Mouse (Mus musculus): ENCODE results near the gene Necab2. TPM values are rescaled to one million over a fixed set of nuclear protein-coding genes. Genes with fewer than 3 reads are reported as not detected.

Necab2 gene
- total and polyA plus RNA-seq, 2 experiments from 2014 or later: 56.1 to 58.5 TPM

GRCm38 (mm10) chr8:119422123-119422711 is 24.3 kb upstream of the Necab2 start:
- Histone ChIP-seq H3K9me3 (ENCODE audit: low read length) (no peaks in the 10 kb centered on the region), H3K27me3 (ENCODE audit: insufficient read depth, low read length) (no peaks in the 10 kb centered on the region), H3K36me3 (ENCODE audit: insufficient read depth) (no peaks in the 10 kb centered on the region), H3K4me1 (ENCODE audit: insufficient read depth) (no peaks in the 10 kb centered on the region), H3K4me2 (ENCODE audit: low read depth) (no peak overlapping the region), H3K27ac (ENCODE audit: low read depth, low read length) (no peak overlapping the region), H3K4me3 (ENCODE audit: low read depth, low read length) (no peak overlapping the region), H3K9ac (no peak overlapping the region)
- ATAC-seq (peak; percentile 34; the same call in 1 of the 2 replicates), DNase-seq (no peak)
- TF ChIP-seq CTCF (IDR thresholded peaks at IDR 0.05; ENCODE audit: low read depth): no peak
- 48% methylated on average over 9 of the region's 9 CpGs for WGBS

GRCm38 (mm10) chr8:119423631-119424141 is 22.8 kb upstream of the Necab2 start:
- Histone ChIP-seq H3K9ac (no peak overlapping the region), H3K9me3 (ENCODE audit: low read length) (no peaks in the 10 kb centered on the region), H3K4me3 (ENCODE audit: low read depth, low read length) (no peak overlapping the region), H3K4me2 (ENCODE audit: low read depth) (no peak overlapping the region), H3K27ac (ENCODE audit: low read depth, low read length) (no peak overlapping the region), H3K4me1 (ENCODE audit: insufficient read depth) (no peaks in the 10 kb centered on the region), H3K27me3 (ENCODE audit: insufficient read depth, low read length) (no peaks in the 10 kb centered on the region), H3K36me3 (ENCODE audit: insufficient read depth) (no peaks in the 10 kb centered on the region)
- no peak for ATAC-seq
- WGBS: 64% methylated on average over 9 of the region's 9 CpGs
- no peak for DNase-seq
- TF ChIP-seq CTCF (IDR thresholded peaks at IDR 0.05; ENCODE audit: low read depth): no peak

- no peak for TF ChIP-seq CTCF (IDR thresholded peaks at IDR 0.05; ENCODE audit: low read depth)
- no peak for ATAC-seq
- DNase-seq: no peak
- no peak overlapping the region for H3K4me2 ChIP-seq (ENCODE audit: low read depth)
- no peak overlapping the region for H3K9ac ChIP-seq
- no peak overlapping the region for H3K4me3 ChIP-seq (ENCODE audit: low read depth, low read length)
- no peaks in the 10 kb centered on the region for H3K9me3 ChIP-seq (ENCODE audit: low read length)
- H3K27ac ChIP-seq (ENCODE audit: low read depth, low read length): no peak overlapping the region
- 83% methylated on average over 10 of the region's 10 CpGs for WGBS
- no peaks in the 10 kb centered on the region for H3K4me1 ChIP-seq (ENCODE audit: insufficient read depth)
- no peaks in the 10 kb centered on the region for H3K27me3 ChIP-seq (ENCODE audit: insufficient read depth, low read length)
- H3K36me3 ChIP-seq (ENCODE audit: insufficient read depth): no peaks in the 10 kb centered on the region
Observed at GRCm38 (mm10) chr8:119424199-119424733, 22.3 kb upstream of the Necab2 start.

- WGBS: 83% methylated on average over 10 of the region's 10 CpGs
- no peaks in the 10 kb centered on the region for H3K36me3 ChIP-seq (ENCODE audit: insufficient read depth)
- DNase-seq: no peak
- no peak overlapping the region for H3K9ac ChIP-seq
- H3K9me3 ChIP-seq (ENCODE audit: low read length): no peaks in the 10 kb centered on the region
- ATAC-seq: no peak
- TF ChIP-seq CTCF (IDR thresholded peaks at IDR 0.05; ENCODE audit: low read depth): no peak
- no peaks in the 10 kb centered on the region for H3K4me1 ChIP-seq (ENCODE audit: insufficient read depth)
- H3K4me3 ChIP-seq (ENCODE audit: low read depth, low read length): no peak overlapping the region
- no peak overlapping the region for H3K4me2 ChIP-seq (ENCODE audit: low read depth)
- H3K27ac ChIP-seq (ENCODE audit: low read depth, low read length): no peak overlapping the region
- no peaks in the 10 kb centered on the region for H3K27me3 ChIP-seq (ENCODE audit: insufficient read depth, low read length)
Observed at GRCm38 (mm10) chr8:119424740-119425139, 21.8 kb upstream of the Necab2 start.

GRCm38 (mm10) chr8:119425533-119425932 is 21.0 kb upstream of the Necab2 start:
- Histone ChIP-seq H3K9ac (no peak overlapping the region), H3K9me3 (ENCODE audit: low read length) (no peaks in the 10 kb centered on the region), H3K36me3 (ENCODE audit: insufficient read depth) (no peaks in the 10 kb centered on the region), H3K4me1 (ENCODE audit: insufficient read depth) (no peaks in the 10 kb centered on the region), H3K4me3 (ENCODE audit: low read depth, low read length) (no peak overlapping the region), H3K4me2 (ENCODE audit: low read depth) (no peak overlapping the region), H3K27me3 (ENCODE audit: insufficient read depth, low read length) (no peaks in the 10 kb centered on the region), H3K27ac (ENCODE audit: low read depth, low read length) (no peak overlapping the region)
- DNase-seq (no peak), ATAC-seq (no peak)
- TF ChIP-seq CTCF (IDR thresholded peaks at IDR 0.05; ENCODE audit: low read depth): no peak
- WGBS: 90% methylated on average over 10 of the region's 10 CpGs

- WGBS: 88% methylated on average over 6 of the region's 6 CpGs
- ATAC-seq (no peak), DNase-seq (no peak)
- TF ChIP-seq CTCF (IDR thresholded peaks at IDR 0.05; ENCODE audit: low read depth): no peak
- Histone ChIP-seq H3K36me3 (ENCODE audit: insufficient read depth) (no peaks in the 10 kb centered on the region), H3K4me1 (ENCODE audit: insufficient read depth) (no peaks in the 10 kb centered on the region), H3K9me3 (ENCODE audit: low read length) (no peaks in the 10 kb centered on the region), H3K27me3 (ENCODE audit: insufficient read depth, low read length) (no peaks in the 10 kb centered on the region), H3K9ac (no peak overlapping the region), H3K27ac (ENCODE audit: low read depth, low read length) (no peak overlapping the region), H3K4me3 (ENCODE audit: low read depth, low read length) (no peak overlapping the region), H3K4me2 (ENCODE audit: low read depth) (no peak overlapping the region)
Observed at GRCm38 (mm10) chr8:119426069-119426735, 20.3 kb upstream of the Necab2 start.

Data from forebrain, postnatal 0 days (tissue).